Mouse (Mus musculus) thymus, adult 2 months (tissue): Measurements from ENCODE around the gene Ksr2.

ENCODE experiments used
- CTCF ChIP-seq: fragments of 200-500 bp; IDR thresholded peaks from 2 replicates; pipeline ENCODE4 v1.5.1; 2012; ENCODE audit warnings: mild to moderate bottlenecking, control low read depth, low read length, moderate library complexity, borderline replicate concordance; ENCODE audit not compliant: control insufficient read depth, poor library complexity, insufficient read depth; ENCODE audit errors: extremely low read depth
- POLR2A ChIP-seq: fragments of 200-500 bp; IDR thresholded peaks from 2 replicates; pipeline ENCODE4 v1.6.1; 2012; ENCODE audit warnings: mild to moderate bottlenecking, low read length, control low read depth, moderate library complexity; ENCODE audit not compliant: control insufficient read depth, poor library complexity, insufficient read depth; ENCODE audit errors: extremely low read depth

DNA sequence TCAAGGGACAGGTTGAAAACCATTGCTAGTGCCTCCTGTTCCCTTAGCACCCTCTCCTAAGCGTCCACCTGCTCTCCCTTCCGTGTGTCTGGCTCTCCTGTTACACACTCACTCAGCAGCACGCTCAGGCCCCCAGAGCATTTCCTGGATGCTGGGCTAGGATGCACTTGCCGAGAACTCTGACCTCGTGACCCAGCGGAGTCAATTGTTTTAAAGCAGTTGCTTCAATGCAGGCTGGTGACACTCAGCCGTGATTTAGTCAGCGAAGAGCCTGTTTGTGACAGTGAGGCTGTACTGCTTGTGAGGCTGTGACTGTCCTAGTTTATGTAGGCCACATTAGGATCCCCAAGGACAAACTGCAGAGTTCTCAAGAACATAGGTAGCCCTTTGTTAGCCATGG lies 46.6 kb upstream of the Ksr2 start:
- TF ChIP-seq CTCF, result no peak
- TF ChIP-seq POLR2A, result no peak
